Mouse (Mus musculus) frontal cortex, postnatal 25 days (tissue): Measurements from ENCODE around the gene Plxna4.

Experiments
- DNase-seq, 2 experiments: peaks; one replicate each; pipeline ENCODE4 v3.0.0; 2022; ENCODE audit warnings: low spot score in 2 of 2

Gene Plxna4

DNA sequence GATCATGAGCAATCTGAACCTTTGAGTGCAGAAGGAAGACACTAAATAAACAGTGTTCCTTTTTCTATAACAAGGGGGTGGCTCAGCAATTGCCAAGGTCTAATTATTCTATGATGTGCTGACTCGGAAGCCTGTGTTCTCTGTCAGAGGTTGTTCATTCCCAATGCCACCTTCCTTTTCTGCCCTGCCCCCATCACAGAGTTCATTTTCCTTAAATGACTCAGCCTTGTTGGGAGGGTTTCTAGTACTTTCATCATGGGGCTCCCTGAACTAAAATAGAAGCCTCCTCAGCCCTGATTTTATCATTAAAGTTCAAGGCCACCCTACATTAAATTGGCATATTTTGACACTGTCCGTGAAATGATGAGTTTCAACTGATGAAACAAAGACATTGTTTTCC lies 242.0 kb downstream of the Plxna4 start:
- no peak for DNase-seq

DNA sequence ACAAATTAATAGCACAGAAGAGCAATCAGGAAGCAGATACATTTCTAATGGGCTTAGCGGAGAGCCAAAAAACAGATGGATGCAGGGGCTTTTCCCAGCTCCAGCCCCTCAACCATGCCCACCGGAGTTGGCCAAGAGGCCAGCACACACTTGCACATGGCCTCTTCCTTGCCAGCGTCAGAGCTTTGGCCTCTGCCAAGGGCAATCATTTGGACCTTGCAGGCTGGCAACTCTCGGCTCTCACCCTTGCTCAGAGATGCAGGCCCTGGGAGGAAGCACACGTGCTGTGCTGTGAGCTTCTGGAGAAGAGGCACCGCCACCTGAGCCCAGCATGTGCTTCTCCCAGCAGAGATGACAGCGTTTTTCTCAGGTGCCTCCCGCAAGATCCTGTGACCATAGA lies 245.3 kb downstream of the Plxna4 start:
- no peak for DNase-seq

DNA sequence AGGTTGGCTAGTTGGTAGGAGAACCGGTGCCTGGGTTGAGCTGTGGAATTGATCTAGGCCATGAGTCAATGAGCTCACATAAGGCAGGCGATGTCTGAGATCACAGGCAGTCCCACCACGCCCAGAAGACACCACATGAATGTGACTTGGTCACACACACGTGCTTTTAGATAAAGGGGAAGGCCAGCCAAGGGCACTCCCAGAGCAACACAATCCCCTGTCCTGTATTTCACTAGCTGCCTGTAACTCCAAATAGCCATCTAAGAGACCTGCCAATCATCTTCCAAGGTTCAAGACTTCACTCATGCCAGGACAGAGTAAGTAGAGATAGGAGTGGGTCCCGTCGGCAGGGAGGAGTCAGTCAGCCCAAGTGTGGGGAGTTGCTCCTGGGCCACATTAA lies 245.7 kb downstream of the Plxna4 start:
- DNase-seq: no peak

DNA sequence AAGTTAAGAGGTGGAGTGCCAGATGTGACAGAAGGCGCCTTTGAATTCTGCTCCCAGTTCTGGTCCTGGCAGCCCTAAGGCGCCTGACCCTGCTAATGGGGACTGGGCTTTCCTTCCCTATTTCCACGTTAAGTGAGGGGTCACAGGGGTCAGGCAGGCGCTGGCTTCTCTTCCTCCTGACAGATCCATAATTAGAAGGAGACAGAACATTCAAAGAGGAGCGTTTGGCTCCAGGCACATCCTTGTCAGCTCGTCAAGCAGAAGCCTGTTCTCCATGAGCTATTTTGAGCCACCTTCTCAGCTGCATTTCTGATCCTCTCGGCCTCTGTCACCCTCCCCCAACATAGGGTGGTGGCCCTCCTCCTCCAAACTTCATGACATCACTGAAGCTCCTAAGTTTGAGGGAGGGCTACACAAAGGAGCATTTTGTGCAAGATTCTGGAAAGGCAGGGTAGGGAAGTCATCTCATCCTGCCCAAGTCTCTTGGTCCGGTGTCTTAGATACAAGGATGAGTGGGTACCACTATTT lies 249.5 kb downstream of the Plxna4 start:
- DNase-seq: no peak

DNA sequence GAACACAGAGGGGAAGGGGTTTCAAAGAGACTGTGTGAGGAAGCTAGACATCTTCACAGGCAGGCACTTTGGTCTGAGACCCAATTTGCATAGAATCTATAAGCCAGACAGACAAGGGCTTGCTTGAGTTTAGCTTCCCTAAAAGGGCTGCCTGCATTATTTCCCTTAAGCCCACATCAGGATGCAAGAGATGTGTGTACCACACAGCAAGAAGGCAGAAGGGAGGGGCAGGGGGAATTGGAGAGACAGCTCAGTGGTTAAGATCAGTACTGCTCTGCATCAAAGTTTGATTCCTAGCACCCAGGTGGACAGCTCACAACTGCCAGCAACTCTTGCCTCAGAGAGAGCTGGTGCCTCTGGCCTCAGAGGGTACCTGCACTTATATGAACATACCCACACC lies 256.7 kb downstream of the Plxna4 start:
- no peak for DNase-seq

DNA sequence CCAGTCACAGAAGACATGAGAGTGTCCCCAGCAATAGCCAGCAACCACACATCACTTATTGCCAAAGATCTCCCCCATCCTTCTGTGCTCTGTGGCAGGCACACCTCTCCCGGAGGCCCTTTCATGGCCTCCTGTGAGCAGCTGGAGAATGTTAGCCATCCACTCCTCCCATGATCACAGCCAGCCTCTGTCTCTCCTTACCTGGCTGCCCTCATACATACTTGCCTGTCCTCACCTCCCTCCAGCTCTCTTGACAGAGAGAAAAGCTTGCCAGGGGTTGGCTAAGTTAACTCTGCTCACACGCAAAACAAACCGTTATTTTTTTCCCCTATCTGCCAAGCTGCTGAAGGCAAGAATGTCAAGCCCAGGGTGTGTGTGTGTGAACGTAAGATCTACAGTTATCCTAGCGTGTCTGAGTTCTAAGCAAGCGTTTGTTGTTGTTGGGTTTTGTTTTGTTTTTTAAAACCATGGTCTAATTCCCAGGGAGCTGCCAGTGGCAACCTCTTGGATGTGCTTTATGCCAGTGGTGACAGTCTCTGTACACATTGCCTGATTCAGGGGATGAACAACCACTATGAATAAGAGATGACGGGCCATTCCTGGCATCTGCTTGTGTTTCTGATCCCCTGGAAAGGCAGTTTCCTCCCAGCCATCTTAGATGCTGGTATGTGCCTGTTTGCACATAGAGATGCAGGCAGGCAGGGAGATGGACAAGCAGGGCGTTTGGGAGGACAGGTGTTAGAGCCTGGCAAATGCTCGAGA lies 257.8 kb downstream of the Plxna4 start:
- no peak for DNase-seq

DNA sequence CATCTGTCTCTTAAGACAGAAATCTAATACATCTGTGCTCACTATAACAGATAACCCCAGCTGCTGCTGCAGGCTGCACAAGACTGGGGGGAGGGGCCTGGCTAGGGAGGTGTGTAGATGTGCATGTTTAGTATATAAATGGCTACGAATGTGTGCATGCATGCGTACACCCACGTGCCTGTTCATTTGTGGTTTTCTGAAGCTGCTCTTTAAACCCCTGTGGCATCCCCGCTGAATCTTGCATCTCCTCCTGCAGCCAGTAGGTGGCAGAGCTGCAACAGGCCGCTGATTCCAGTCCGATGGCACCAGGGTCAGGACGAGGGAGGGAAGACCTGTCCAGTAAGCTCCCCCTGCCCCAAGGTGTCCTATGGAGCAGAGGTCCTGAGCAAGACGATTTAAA lies 260.0 kb downstream of the Plxna4 start:
- peak; percentile 54 to 59 for DNase-seq

DNA sequence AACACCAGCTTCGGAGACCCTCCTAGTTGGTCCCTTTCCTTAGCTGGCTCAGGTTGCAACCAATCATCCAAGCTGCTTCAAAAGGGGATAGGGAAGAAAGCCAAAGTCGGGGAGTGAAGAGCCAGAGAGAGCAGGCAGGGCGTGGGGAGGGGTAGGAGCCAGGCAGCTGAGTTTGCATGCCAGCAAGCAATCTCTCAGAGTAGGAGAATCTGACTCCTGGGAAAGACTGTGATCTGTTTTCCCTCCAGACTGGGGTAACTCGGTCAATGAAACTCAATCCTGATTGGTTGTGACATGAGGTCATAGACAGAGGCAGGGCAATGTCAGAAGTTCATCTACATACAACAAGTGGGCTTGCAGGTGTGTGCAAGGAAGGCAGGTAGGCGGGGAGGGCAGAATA lies 260.8 kb downstream of the Plxna4 start:
- no peak for DNase-seq

DNA sequence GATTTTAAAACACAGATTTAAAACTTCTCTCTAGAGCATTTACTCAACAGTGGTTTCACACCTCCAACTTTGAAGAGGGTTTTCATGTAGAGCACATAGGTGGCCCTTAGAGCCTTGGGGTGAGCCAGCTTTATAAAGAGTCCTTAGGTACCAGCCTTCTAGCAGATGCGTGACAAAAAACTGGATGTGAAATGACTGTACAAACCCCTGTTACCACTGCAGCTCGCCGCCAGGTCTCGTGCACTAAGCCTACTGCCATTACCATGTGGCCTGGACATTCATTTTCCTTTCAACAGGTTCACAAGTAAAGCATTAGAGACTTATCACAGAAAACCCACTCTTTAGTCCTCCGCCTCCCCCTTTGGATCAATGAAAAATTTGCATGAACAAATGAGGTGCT lies 261.6 kb downstream of the Plxna4 start:
- DNase-seq: no peak

DNA sequence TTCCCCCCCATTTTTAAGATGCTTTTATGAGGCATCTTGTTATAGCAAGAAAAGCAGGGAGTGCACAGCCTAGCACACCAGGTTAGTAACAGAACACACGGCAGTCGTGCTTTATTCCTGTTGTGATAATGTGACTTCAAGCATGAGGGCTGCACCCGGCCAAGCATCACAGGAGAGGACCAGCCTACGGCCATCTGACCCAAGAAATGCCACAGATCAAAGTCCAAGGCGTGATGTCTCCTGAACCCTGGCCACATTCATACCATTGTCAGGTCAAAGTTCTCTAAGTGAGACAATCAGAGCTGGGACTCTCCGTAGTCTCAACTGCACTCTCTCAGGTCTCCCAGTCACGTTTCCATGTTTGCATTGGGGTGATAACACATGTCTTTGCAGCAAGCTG lies 262.1 kb downstream of the Plxna4 start:
- no peak for DNase-seq

DNA sequence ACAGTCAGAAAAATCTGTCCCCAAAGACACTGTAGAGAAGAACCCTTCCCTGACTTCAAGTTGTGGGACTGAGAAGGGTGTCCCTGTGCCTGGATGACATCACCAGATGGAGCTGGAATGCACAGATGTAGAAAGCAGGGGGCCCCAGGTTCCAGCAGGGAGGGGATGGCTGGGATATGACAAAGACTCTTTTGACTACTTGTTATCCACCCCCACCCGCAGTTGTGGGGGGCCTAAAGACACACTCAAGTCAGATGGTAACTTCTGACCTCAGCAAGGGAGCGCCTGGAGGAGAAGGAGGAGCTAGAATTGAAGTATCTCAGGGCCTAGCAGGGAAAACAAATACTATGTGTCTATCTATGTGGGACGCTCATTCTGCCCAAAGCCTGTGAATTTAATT lies 266.8 kb downstream of the Plxna4 start:
- DNase-seq: no peak

DNA sequence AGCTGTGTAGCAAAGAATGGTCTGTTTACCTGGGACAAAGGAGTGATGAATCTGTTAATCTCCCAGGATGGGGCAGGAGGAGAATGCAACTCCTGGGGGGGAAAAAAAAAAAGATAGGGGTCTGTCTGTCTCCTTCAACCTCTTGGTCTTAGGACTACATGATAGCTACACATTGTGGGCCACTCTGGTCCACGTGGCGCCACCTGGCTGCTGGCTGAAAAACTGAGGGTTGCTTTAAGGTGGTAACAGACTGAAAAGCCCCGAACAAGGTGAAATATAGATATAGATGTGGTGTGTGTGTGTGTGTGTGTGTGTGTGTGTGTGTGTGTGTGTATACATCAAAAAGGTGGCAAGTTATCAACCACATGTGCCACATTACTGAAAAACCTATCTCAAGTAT lies 267.7 kb downstream of the Plxna4 start:
- DNase-seq: no peak

DNA sequence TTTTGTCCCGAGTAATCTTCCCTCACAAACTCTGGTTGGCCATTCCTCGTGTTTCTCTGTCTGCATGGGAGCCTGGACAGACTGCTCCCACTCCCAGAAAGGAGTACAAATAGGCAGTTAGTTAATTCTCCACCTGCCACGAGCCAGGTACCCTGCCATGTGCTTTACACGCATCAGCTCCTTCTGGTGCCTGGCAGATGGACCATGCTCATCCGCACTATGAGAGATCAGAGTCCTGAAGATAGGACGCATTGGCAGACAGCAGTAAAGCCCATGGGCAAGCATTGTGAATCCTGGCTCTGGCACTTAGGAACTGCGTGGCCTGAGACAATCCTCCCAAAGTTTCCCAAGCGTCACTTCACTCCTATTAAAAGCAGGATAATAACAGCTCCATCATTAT lies 270.5 kb downstream of the Plxna4 start:
- DNase-seq: no peak

DNA sequence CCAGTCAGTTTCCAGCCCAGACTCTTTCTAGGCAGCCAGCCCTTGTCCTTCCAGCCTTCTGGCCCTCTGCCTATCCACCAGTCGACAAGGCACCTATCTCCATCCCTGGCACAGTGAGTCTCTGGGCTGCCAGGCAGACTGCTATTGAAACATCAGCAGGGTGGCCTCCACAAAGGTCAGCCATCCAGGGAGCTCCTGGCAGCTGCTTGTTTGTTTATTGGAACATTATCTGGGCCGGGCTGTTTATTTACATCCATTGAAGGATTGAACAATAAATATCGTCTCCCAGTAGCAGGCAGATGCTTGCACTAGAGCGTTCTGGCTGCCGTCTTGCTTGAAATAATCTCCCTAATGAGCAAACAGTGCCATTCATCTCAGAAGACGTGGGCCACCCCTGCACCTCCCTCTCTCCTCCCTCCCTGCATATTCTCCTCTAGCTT lies 273.0 kb downstream of the Plxna4 start:
- no peak for DNase-seq

DNA sequence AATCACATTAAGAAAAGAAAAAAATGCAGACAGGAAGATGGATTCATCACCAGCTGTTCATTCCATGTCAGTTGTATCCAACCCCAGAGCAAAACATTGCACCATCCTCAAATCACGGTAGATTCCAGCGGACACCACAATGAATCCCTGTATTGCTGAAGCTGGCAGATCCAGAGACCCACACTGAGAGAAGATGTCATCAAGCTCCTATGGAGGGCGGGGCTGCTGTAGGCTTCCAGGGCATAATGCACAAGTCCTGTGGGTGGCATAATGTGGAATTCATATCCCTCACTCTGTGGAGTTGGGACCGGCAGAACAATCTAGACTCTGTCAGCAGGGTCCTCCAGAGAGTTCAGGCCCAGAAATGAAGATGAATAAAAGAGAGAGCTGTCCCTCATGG lies 278.8 kb downstream of the Plxna4 start:
- DNase-seq: no peak

DNA sequence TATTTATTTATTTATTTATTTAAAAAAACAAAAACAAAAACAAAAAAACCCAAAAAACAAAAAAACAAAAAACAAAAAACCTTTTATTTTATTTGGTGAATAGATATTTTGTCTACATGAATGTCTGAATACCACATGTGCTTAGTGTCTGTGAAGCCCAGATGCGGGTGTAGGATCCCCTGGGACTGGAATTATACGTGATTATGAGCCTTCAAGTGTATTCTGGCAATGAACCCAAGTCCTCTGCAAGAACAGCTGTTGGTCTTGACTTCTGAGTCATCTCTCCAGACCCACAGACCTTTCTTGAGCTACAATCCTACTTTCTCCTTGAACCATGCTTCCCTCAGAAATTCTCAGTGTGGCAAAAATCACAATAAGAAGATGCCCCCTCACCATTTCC lies 287.4 kb downstream of the Plxna4 start:
- DNase-seq: no peak

DNA sequence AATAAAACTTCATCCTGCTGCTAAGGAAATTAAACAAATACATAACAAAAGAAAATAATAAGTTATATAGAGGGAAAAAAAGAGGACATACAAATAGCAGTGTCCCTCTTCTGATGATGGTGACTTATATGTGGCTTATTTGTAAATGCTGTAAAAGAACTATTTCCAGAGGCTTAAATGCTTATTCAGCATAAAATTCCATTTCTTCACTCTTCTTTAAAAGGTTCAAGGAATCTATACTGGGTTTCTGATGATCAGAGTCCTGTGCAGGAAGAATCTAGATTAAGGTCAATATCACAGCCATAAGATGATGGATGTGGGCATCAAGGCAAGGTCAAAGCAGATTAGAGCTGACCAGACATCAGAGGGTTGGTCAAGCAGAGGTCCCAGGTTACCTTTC lies 306.5 kb downstream of the Plxna4 start:
- no peak for DNase-seq

DNA sequence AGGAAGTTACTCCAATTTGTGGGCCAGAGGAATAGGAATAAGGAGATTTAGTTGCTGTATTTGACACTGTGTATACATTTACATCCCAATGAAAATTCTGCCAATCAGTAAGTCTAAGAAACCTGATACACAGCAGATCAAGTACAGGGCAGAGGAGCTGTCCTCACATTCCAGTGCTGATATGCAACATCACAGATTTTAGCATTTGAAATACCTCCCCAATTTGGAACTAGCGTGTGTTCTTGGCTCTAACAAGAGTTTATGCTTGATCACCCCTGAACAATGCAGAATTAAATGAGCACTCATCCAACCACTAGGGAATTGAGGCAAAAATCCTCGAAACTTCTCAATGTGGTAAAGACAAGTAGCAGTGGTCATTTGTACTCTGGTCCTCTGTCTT lies 307.3 kb downstream of the Plxna4 start:
- no peak for DNase-seq

DNA sequence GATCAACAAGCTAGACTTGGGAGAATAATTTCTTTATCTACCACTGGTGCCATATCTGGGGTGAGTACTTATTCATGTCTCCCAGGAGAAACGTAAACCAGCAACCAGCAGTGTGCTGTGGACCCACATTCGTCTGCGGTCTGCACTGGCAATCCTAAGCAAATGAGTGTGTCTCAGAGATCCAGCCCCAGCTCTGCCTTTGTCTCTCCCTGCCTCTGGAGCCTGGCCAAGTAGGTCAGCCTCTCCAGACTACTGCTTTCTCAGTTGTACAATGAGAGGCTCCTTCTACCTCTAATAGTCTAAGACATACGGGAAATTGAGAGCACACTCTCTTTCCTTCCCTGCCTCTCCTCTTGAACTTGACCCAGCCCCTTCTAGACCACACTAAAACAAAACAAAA lies 316.5 kb downstream of the Plxna4 start:
- DNase-seq: peak; percentile 19 to 29

DNA sequence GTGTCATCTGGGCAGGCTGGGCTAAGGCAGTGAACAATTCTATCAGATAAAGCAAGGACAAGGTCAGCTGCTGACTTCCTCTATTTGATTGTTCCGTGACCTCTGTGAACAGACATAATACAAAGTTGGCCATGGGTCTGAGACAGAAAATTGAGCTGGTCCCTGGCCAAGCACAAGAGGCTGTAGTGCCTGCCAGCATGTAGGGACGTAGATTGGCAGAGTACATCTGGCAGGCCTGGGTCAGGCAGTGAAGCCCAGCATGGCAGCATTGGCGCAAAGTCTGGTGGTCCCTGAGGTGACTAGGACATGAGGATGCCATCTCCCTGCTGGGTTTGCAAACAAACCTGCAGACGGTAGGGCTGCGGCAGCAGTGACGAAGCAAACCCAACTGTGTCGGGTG lies 321.9 kb downstream of the Plxna4 start:
- DNase-seq: no peak

DNA sequence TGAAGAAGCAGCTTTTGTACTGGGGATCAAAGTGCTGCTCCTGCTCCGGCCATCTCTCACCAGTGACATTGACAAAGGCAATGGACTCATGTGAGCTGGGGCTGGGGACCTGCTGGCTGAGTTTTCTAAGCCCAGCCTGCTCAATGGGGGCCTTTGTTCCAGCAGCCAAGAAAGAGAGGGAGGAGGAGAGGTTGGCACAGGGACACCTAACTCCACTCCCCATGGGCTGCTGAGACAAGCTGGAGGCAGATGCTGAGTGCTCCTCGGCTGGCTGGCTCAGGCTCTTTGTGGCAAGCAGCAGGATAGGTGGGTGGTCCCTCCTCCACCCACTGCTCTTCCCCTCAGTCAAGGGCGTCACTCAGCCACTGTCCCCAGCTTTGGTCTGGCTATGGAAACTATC lies 326.7 kb downstream of the Plxna4 start:
- peak in 1 of 2 experiments; percentile 16 for DNase-seq

DNA sequence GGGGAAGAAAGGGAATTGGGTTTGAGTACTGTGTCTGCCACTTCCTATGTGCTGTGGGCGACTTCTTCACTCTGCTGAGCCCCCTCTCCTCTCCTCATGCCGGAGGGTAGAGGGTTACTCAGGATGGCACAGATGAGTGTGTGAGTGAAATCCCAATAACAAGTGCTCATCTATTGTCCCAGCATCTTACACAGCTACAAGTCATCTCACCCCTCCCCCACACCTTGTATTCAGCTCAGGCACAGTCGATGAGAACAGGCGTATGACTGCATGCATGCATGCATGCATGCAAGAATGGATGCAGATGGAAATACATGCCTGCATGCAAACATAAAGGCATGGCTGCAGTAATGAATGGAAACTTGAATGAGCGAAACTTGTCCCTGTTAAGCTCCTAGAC lies 327.7 kb downstream of the Plxna4 start:
- DNase-seq: no peak

DNA sequence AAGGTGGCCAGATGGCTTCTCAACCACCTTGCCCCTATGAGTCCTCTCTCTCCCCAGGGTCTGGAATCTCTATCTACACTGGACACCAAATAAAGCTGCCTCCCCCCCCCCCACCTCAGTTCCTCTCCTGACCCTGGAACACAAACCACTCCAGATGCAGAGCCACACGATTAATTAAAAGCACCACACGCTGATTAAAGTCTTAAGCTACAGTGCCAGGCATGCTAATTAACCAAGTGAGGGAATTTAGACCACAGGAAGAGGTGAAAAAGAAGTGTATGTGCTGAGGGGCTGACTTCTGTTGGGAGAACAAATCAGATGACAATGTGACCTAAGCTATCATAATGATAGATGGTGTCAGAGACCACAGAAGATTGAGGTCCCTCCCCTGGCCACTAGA lies 332.8 kb downstream of the Plxna4 start:
- no peak for DNase-seq

DNA sequence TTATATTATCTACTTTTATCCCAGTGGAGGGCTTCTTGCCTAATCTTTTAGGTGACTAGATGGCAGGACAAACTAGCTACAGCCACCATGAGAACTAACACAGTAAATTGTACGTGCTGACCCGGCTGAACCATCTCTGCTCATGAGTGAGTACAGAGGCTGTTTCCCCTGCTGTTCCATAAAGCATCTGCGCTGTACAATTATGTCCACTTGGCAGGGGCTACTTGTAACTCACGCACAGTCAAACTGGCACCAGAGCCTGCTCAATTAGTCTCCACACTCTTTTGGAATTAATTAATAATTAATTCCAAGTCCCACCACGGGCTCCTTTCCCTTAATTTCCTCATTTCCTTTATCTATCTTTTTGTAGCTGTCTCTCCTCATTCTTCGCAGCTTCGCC lies 335.8 kb downstream of the Plxna4 start:
- DNase-seq: no peak
